Comparison of ENCODE assay signal across 10 mouse cellular contexts in the genomic region with DNA sequence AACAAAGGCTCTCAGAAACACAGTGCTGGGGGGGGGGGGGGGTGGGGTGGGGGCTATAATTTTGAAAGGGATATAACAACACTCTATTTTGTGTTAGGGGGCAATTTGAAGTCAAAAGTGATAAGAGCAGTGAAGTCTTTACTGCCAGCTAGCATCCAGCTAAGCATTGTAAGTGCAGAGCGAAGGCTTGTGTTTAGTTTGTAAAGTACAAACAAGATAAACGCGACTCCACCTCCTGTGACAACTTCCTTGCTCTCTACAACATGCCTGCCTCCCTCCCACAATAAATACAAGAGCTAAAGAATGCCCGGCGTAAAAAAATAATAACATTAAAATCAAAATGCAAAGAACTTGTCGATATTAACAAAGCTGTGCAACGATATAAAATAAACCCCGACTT. TPM values are rescaled to one million over a fixed set of nuclear protein-coding genes. Genes with fewer than 3 reads are reported as not detected.
DNase-seq lines count a peak whose midpoint lies in the region; ATAC-seq and TF ChIP-seq lines count a peak whose summit lies in the region.
"Had no signal": no experiment of that assay in that cellular context is flagged by ENCODE, and none has a peak within 500 bp of the region (broad histone marks: within the 10 kb centered on the region; RNA-seq: fewer than 3 reads in every experiment).

No protein-coding gene starts in this region.

- TF ChIP-seq POLR2A in embryonic fibroblast, embryonic 13.5 days (IDR thresholded peaks at IDR 0.05; ENCODE audit: low read depth, low read length), result no peak

- peak overlapping the region; percentile 60 for H3K4me2 ChIP-seq in heart, embryonic 14.5 days (ENCODE audit: low read length)
- H3K4me2 ChIP-seq in lung, embryonic 16.5 days (ENCODE audit: low read depth, low read length), result peak overlapping the region; percentile 57
- H3K4me2 ChIP-seq in neural tube, embryonic 15.5 days, result no peak overlapping the region
- H3K4me2 ChIP-seq: limb, embryonic 13.5 days; neural tube, embryonic 12.5 days had no signal

- H3K36me3 ChIP-seq in heart, embryonic 14.5 days (ENCODE audit: control insufficient read depth, insufficient read depth, low read length), result no peaks in the 10 kb centered on the region
- no peaks in the 10 kb centered on the region for H3K36me3 ChIP-seq in lung, embryonic 16.5 days (ENCODE audit: control insufficient read depth, insufficient read depth, low read length)
- no peaks in the 10 kb centered on the region for H3K36me3 ChIP-seq in neural tube, embryonic 15.5 days
- H3K36me3 ChIP-seq: neural tube, embryonic 12.5 days had no signal

- WGBS in heart, embryonic 14.5 days, result 39% methylated on average over 8 of the region's 8 CpGs
- WGBS in lung, embryonic 16.5 days, result 31% methylated on average over 8 of the region's 8 CpGs
- 78% methylated on average over 8 of the region's 8 CpGs for WGBS in neural tube, embryonic 15.5 days

- no peak for TF ChIP-seq CTCF in embryonic fibroblast, embryonic 13.5 days (IDR thresholded peaks at IDR 0.05; ENCODE audit: borderline replicate concordance, insufficient read depth, low read length)

- peak overlapping the region; percentile 25 for H3K9ac ChIP-seq in heart, embryonic 14.5 days (ENCODE audit: low read length)
- peak overlapping the region; percentile 39 for H3K9ac ChIP-seq in lung, embryonic 16.5 days (ENCODE audit: low read length)
- H3K9ac ChIP-seq in neural tube, embryonic 15.5 days (replicated peaks), result no peak overlapping the region
- H3K9ac ChIP-seq: limb, embryonic 13.5 days; neural tube, embryonic 12.5 days had no signal

- no peaks in the 10 kb centered on the region for H3K9me3 ChIP-seq in heart, embryonic 14.5 days (ENCODE audit: control insufficient read depth, low read length)
- no peaks in the 10 kb centered on the region for H3K9me3 ChIP-seq in lung, embryonic 16.5 days (ENCODE audit: control insufficient read depth, low read length)
- no peaks in the 10 kb centered on the region for H3K9me3 ChIP-seq in neural tube, embryonic 15.5 days (replicated peaks)
- H3K9me3 ChIP-seq: limb, embryonic 13.5 days; neural tube, embryonic 12.5 days had no signal

- no peaks in the 10 kb centered on the region for H3K27me3 ChIP-seq in heart, embryonic 14.5 days (ENCODE audit: control insufficient read depth, insufficient read depth, low read length)
- no peaks in the 10 kb centered on the region for H3K27me3 ChIP-seq in lung, embryonic 16.5 days (ENCODE audit: control insufficient read depth, insufficient read depth, low read depth, low read length)
- H3K27me3 ChIP-seq in neural tube, embryonic 15.5 days (replicated peaks), result no peaks in the 10 kb centered on the region
- H3K27me3 ChIP-seq: limb, embryonic 13.5 days; neural tube, embryonic 12.5 days had no signal

- no peak for DNase-seq in heart, adult 8-10 months (ENCODE audit: low spot score)
- DNase-seq in lung, postnatal 10 days, result no peak
- DNase-seq in adipocyte (ENCODE audit: low spot score), result no peak
- no peak for DNase-seq in layer of hippocampus, postnatal 36 days

- H3K4me1 ChIP-seq in heart, embryonic 14.5 days (ENCODE audit: control insufficient read depth in 2 of 2, insufficient read depth in 2 of 2, low read length in 2 of 2), result peaks cover 23 to 62% of the 10 kb centered on the region in 2 experiments
- H3K4me1 ChIP-seq in lung, embryonic 16.5 days (replicated peaks; ENCODE audit: control insufficient read depth, insufficient read depth, low read length), result peaks cover 53% of the 10 kb centered on the region
- peaks cover 26% of the 10 kb centered on the region for H3K4me1 ChIP-seq in embryonic fibroblast, embryonic 13.5 days (ENCODE audit: control insufficient read depth, insufficient read depth, low read length)
- peaks cover 38% of the 10 kb centered on the region for H3K4me1 ChIP-seq in neural tube, embryonic 15.5 days

- peak overlapping the region in 1 of 2 experiments; percentile 13; a peak in 1 of 4 replicates for H3K4me3 ChIP-seq in heart, embryonic 14.5 days (ENCODE audit: control insufficient read depth in 1 of 2, insufficient read depth in 1 of 2, low read depth in 1 of 2, low read length in 2 of 2)
- peak overlapping the region; percentile 40 for H3K4me3 ChIP-seq in lung, embryonic 16.5 days (ENCODE audit: low read length)
- H3K4me3 ChIP-seq in embryonic fibroblast, embryonic 13.5 days (ENCODE audit: insufficient read depth, low read length), result no peak overlapping the region
- H3K4me3 ChIP-seq in neural tube, embryonic 15.5 days (replicated peaks), result no peak overlapping the region
- H3K4me3 ChIP-seq: limb, embryonic 13.5 days; neural tube, embryonic 12.5 days had no signal

- ATAC-seq in heart, embryonic 14.5 days (ENCODE audit: insufficient number of reproducible peaks, insufficient read depth, low FRiP score, low read depth), result no peak
- ATAC-seq in lung, embryonic 16.5 days (ENCODE audit: low read depth), result peak; percentile 39; the same call in 1 of the 2 replicates
- ATAC-seq in neural tube, embryonic 15.5 days (ENCODE audit: low FRiP score), result no peak

- peak overlapping the region; percentile 85 to 89 for H3K27ac ChIP-seq in heart, embryonic 14.5 days (replicated peaks in 1 of 2; ENCODE audit: control insufficient read depth in 1 of 2, insufficient read depth in 1 of 2, low read depth in 2 of 2, low read length in 2 of 2)
- peak overlapping the region; percentile 97 for H3K27ac ChIP-seq in lung, embryonic 16.5 days (ENCODE audit: low read length)
- peak overlapping the region; percentile 57 for H3K27ac ChIP-seq in embryonic fibroblast, embryonic 13.5 days (ENCODE audit: insufficient read depth, low read length)
- H3K27ac ChIP-seq in neural tube, embryonic 15.5 days (replicated peaks), result peak overlapping the region; percentile 28; the same call in 1 of the 2 replicates
- H3K27ac ChIP-seq: neural tube, embryonic 12.5 days had no signal

RNA-seq across cellular contexts. Expression of a gene that starts 40.5 kb away (rescaled TPM):
- polyA plus RNA-seq in heart, embryonic 14.5 days (2014; fragmentation: Nextera tagmentation; extraction: Ambion mirVana), result 162 and 169 TPM in 2 replicates
- total RNA-seq in heart, adult 8-10 months (2022), result 100 to 1,000 TPM; 121 to 133 (median 126) TPM
- polyA plus RNA-seq in lung, embryonic 16.5 days (2015; fragmentation: Nextera tagmentation; extraction: Ambion mirVana), result 296 and 297 TPM in 2 replicates
- 740 and 800 TPM in 2 replicates for polyA plus RNA-seq in embryonic fibroblast, embryonic 13.5 days (2011; ENCODE audit: insufficient read length, low read depth, missing spikeins)
- polyA plus RNA-seq in neural tube, embryonic 15.5 days (2015; fragmentation: Nextera tagmentation; extraction: Ambion mirVana), result 454 and 487 TPM in 2 replicates
- total RNA-seq in layer of hippocampus, postnatal 36 days (2021), result 1,000 to 10,000 TPM; 1,157 to 1,249 TPM

Comparison
In these comparisons a context has a peak if more than half of its experiments do, and no peak if none do; other contexts are left out.
1. H3K27ac ChIP-seq: peak in every context shown above with its lines; median percentile 97 in lung, embryonic 16.5 days; 87 in heart, embryonic 14.5 days; 57 in embryonic fibroblast, embryonic 13.5 days; 28 in neural tube, embryonic 15.5 days.